Mouse (Mus musculus) bone marrow macrophage, adult 2 months (primary cell): ENCODE measurements around the gene Ccl5.

Experiments
- CTCF ChIP-seq: IDR thresholded peaks from 2 replicates; pipeline ENCODE4 v1.5.1; 2012; ENCODE audit warnings: low read depth, mild to moderate bottlenecking, low read length, moderate library complexity
- POLR2A ChIP-seq: IDR thresholded peaks from 2 replicates; pipeline ENCODE4 v1.6.1; 2012; ENCODE audit warnings: mild to moderate bottlenecking, low read depth, low read length, borderline replicate concordance

DNA sequence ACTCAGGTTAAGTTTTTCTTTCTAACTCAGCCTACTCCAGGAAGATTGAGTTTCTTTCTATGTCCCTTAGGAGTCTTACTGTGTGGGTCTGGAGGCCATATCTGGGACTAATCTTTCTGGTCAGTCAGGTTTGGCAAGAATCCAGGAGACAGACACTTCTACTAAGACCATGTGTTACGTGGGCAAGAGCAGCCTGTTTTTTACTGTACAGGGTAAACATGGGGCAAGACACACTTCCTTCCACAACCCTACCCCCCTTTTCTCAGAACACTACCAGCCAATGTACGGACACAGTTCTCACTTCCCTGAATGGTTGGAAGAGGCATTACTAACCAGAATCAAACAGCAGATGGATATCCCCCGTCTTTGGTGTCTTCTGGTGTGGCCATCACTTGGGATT, 13.9 kb upstream of the Ccl5 start:
- no peak for TF ChIP-seq CTCF
- TF ChIP-seq POLR2A: no peak
